Mouse (Mus musculus): ENCODE measurements around the gene Neurod2.

Neurod2 gene

GRCm38 (mm10) chr11:98329081-98329959 lies at the start of gene Neurod2:
Gene Neurod2, minus strand, starts transcription at chr11:98329648.
- no peak for DNase-seq (ENCODE audit: low spot score in 2 of 2)

GRCm38 (mm10) chr11:98377787-98378186 lies 48.3 kb upstream of the Neurod2 start:
- no peak for DNase-seq (ENCODE audit: low spot score in 2 of 2)

- DNase-seq (ENCODE audit: low spot score in 2 of 2) = no peak
These were observed 47.3 kb upstream of the Neurod2 start for GRCm38 (mm10) chr11:98376756-98377155.

- no peak for DNase-seq (ENCODE audit: low spot score in 2 of 2)
These were observed 44.8 kb upstream of the Neurod2 start for GRCm38 (mm10) chr11:98374266-98374665.

GRCm38 (mm10) chr11:98373244-98373643 lies 43.8 kb upstream of the Neurod2 start:
- no peak for DNase-seq (ENCODE audit: low spot score in 2 of 2)

GRCm38 (mm10) chr11:98372406-98372805 lies 43.0 kb upstream of the Neurod2 start:
- peak; percentile 26 to 82 for DNase-seq (ENCODE audit: low spot score in 2 of 2)

- DNase-seq (ENCODE audit: low spot score in 2 of 2) = no peak
These were observed 42.2 kb upstream of the Neurod2 start for GRCm38 (mm10) chr11:98371556-98372240.

- no peak for DNase-seq (ENCODE audit: low spot score in 2 of 2)
These were observed 41.1 kb upstream of the Neurod2 start for GRCm38 (mm10) chr11:98370588-98370987.

- DNase-seq (ENCODE audit: low spot score in 2 of 2) = no peak
These were observed 39.9 kb upstream of the Neurod2 start for GRCm38 (mm10) chr11:98369337-98369736.

- no peak for DNase-seq (ENCODE audit: low spot score in 2 of 2)
These were observed 38.4 kb upstream of the Neurod2 start for GRCm38 (mm10) chr11:98367863-98368186.

- peak; percentile 40 to 54 for DNase-seq (ENCODE audit: low spot score in 2 of 2)
These were observed 37.9 kb upstream of the Neurod2 start for GRCm38 (mm10) chr11:98367171-98367862.

- no peak for DNase-seq (ENCODE audit: low spot score in 2 of 2)
These were observed 36.8 kb upstream of the Neurod2 start for GRCm38 (mm10) chr11:98366290-98366689.

GRCm38 (mm10) chr11:98364410-98364809 lies 35.0 kb upstream of the Neurod2 start:
- DNase-seq (ENCODE audit: low spot score in 2 of 2) = no peak

GRCm38 (mm10) chr11:98363817-98364216 lies 34.4 kb upstream of the Neurod2 start:
- DNase-seq (ENCODE audit: low spot score in 2 of 2) = no peak

- DNase-seq (ENCODE audit: low spot score in 2 of 2) = no peak
These were observed 31.5 kb upstream of the Neurod2 start for GRCm38 (mm10) chr11:98360866-98361521.

GRCm38 (mm10) chr11:98358161-98359083 lies 29.0 kb upstream of the Neurod2 start, which contains the start of gene Stard3:
Gene Stard3, plus strand, starts transcription at chr11:98358368.
- DNase-seq (ENCODE audit: low spot score in 2 of 2) = peak; percentile 90 to 93

GRCm38 (mm10) chr11:98357396-98358160 lies 28.1 kb upstream of the Neurod2 start:
- no peak for DNase-seq (ENCODE audit: low spot score in 2 of 2)

GRCm38 (mm10) chr11:98356625-98357394 lies 27.4 kb upstream of the Neurod2 start:
- DNase-seq (ENCODE audit: low spot score in 2 of 2) = no peak

GRCm38 (mm10) chr11:98355732-98356299 lies 26.4 kb upstream of the Neurod2 start:
- peak; percentile 59 to 76 for DNase-seq (ENCODE audit: low spot score in 2 of 2)
